Mouse (Mus musculus) small intestine, adult 2 months (tissue): Measurements from ENCODE around the gene Mad2l1. TPM values are rescaled to one million over a fixed set of nuclear protein-coding genes. Genes with fewer than 3 reads are reported as not detected.

Experiments used
- H3K27ac ChIP-seq: fragments of 200-500 bp; 2 replicates; pipeline ENCODE4 v1.5.1; 2012; ENCODE audit warnings: low read depth, low read length, control low read depth, inconsistent platforms; ENCODE audit not compliant: insufficient read depth
- H3K27me3 ChIP-seq: fragments of 200-500 bp; 2 replicates; pipeline ENCODE4 v1.6.1; 2012; ENCODE audit warnings: mild to moderate bottlenecking, moderate library complexity, low read length, inconsistent platforms; ENCODE audit not compliant: control insufficient read depth, insufficient read depth
- H3K36me3 ChIP-seq: fragments of 200-500 bp; 2 replicates; pipeline ENCODE4 v1.6.1; 2012; ENCODE audit warnings: mild to moderate bottlenecking, low read length, control low read depth, inconsistent platforms; ENCODE audit not compliant: control insufficient read depth, insufficient read depth
- H3K4me1 ChIP-seq: fragments of 200-500 bp; 2 replicates; pipeline ENCODE4 v1.6.1; 2012; ENCODE audit warnings: low read length, inconsistent platforms, mixed read lengths; ENCODE audit not compliant: control insufficient read depth, insufficient read depth, insufficient read length
- H3K4me3 ChIP-seq: fragments of 200-500 bp; 2 replicates; pipeline ENCODE4 v1.5.1; 2012; ENCODE audit warnings: low read depth, mild to moderate bottlenecking, control low read depth, inconsistent platforms, low read length, moderate library complexity
- CTCF ChIP-seq: fragments of 200-500 bp; IDR thresholded peaks from 2 replicates; pipeline ENCODE4 v1.5.1; 2012; ENCODE audit warnings: low read depth, mild to moderate bottlenecking, control low read depth, inconsistent platforms, low read length, moderate library complexity, mixed read lengths; ENCODE audit not compliant: insufficient replicate concordance, insufficient read length; ENCODE audit errors: extremely low read depth
- POLR2A ChIP-seq: fragments of 200-500 bp; IDR thresholded peaks from 2 replicates; pipeline ENCODE4 v1.6.1; 2012; ENCODE audit warnings: low read depth, mild to moderate bottlenecking, control low read depth, inconsistent platforms, low read length, moderate library complexity
- WGBS: fragments of 180-500 bp; shearing (Covaris S2); methylation state at CpG from one replicate; pipeline ENCODE4 v1.1.7; 2018; 5-methylcytosine and 5-hydroxymethylcytosine counted together
- polyA plus RNA-seq: library from polyadenylated mRNA; depleted of rRNA; stranded (reverse); fragments of >200 nt; gene quantifications from 2 replicates; pipeline ENCODE4 v1.2.3, GENCODE M21; 2012; rRNA removed

The Mad2l1 gene
- polyA plus RNA-seq, result 1.6 and 2.2 TPM in 2 replicates

DNA sequence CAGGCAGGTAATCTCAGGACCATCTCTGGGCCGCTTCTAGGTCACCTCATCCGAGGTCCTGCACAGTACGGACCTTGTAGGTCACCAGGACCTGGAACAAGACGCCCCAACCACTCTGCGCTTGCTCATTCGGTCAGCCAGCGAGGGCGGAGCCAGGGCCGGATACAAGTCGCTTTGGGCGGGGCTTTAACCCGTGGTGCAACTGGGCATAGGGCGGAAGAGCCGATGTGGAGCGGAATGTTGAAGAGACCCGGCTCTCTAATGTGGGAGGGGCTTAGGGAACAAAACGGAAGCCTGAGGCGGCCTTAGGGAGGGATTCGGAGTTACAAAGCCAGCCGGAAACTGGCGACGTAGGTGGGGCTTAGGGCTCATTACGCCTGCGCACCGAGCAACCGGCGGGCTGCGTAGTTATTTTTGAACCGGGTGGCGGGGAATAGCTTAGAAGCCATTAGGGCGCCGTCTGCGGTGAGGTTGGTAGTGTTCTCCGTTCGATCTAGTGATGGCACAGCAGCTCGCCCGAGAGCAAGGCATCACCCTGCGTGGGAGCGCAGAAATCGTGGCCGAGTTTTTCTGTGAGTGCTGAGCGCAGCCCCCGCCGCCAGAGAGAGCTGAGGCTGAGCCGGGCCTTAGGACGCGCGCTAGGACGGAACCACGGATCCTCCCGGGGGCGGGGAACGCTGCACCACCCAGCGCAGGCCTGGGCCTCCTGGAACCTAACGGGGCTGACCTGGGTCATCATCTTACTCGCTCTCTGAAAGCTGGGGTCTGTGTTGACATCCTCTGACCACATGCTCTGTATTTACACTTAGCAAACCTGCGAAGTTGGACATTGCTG, at the start of gene Mad2l1:
TSS of gene Mad2l1 (plus strand) at position 363 of the 835 bp plus-strand sequence.
- Histone ChIP-seq H3K36me3 (peaks cover 7% of the 10 kb centered on the region), H3K4me1 (no peaks in the 10 kb centered on the region), H3K27ac (peak within 1 kb of the TSS; percentile 64), H3K27me3 (no peaks in the 10 kb centered on the region), H3K4me3 (peak within 1 kb of the TSS; percentile 78)
- under 1% methylated on average over 57 of the region's 57 CpGs for WGBS
- TF ChIP-seq CTCF (0 out of 2 replicates have a peak, but pooled peaks have one; percentile 6), POLR2A (peak; percentile 70; the same call in 1 of the 2 replicates)

DNA sequence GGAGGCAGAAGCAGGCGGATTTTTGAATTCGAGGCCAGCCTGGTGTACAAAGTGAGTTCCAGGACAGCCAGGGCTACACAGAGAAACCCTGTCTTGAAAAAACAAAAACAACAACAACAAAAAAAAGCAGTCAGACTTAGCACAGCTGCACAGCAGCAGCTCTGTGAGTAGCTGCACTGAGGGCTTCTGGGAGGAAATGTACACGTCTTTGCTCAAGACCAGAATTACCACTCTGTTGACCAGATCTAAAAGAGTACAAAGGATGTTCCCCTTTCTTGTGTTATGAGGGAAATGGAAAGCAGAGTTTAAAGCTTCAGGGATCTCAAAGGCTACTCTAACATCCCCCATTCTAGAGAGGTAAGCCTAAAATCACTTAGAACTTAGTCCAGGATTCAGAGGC, 41.5 kb upstream of the Mad2l1 start:
- no peaks in the 10 kb centered on the region for H3K4me1 ChIP-seq
- no peaks in the 10 kb centered on the region for H3K36me3 ChIP-seq
- WGBS, result 74% methylated on average over 3 of the region's 3 CpGs
- no peak overlapping the region for H3K4me3 ChIP-seq
- no peak overlapping the region for H3K27ac ChIP-seq
- TF ChIP-seq CTCF (no peak), POLR2A (no peak)
- no peaks in the 10 kb centered on the region for H3K27me3 ChIP-seq

DNA sequence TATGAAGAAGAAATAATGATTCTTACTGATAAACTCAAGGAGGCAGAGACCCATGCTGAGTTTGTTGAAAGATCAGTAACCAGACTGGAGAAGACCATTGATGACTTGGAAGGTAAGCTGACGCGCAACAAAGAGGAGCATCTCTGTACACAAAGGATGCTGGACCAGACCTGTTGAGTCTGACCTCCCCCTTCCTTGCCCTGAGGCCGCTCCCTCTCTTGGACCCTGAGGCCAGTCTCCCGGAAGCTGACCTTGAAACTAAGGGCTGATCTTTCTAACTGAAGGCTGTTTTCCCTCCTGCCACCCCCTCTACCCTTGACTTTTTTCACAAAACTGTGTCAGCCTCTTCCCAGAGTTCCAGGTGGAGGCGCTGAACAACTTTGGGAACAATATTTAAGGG, 18.8 kb upstream of the Mad2l1 start:
- no peaks in the 10 kb centered on the region for H3K36me3 ChIP-seq
- H3K4me3 ChIP-seq, result no peak overlapping the region
- no peak for TF ChIP-seq POLR2A
- TF ChIP-seq CTCF, result no peak
- no peaks in the 10 kb centered on the region for H3K4me1 ChIP-seq
- H3K27ac ChIP-seq, result no peak overlapping the region
- H3K27me3 ChIP-seq, result no peaks in the 10 kb centered on the region
- WGBS, result 87% methylated on average over 5 of the region's 5 CpGs

DNA sequence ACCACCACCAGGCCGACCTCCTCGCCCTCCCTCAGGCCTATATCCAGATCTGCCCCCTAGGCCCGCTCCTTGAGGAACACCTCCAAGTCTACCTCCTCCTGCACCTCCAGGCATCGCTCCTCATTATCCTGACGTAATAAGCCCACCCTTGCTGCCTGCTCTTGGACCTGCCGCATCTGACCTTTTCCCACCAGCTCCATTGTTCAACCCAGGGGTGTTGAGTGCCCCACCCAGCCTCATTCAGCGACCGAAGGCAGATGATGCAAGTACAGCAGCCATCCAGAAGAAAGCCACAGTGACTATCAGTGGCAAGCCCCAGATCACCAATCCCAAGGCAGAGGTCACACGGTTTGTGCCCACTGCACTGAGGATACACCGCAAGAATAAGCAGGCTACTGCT, 6.8 kb upstream of the Mad2l1 start:
- 90% methylated on average over 10 of the region's 10 CpGs for WGBS
- TF ChIP-seq POLR2A (no peak), CTCF (no peak)
- H3K4me1 ChIP-seq, result no peaks in the 10 kb centered on the region
- H3K27me3 ChIP-seq, result no peaks in the 10 kb centered on the region
- no peaks in the 10 kb centered on the region for H3K36me3 ChIP-seq
- H3K27ac ChIP-seq, result no peak overlapping the region
- no peak overlapping the region for H3K4me3 ChIP-seq

- no peak overlapping the region for H3K4me3 ChIP-seq
- TF ChIP-seq CTCF (no peak), POLR2A (no peak)
- no peaks in the 10 kb centered on the region for H3K36me3 ChIP-seq
- 37% methylated on average over 3 of the region's 3 CpGs for whole genome bisulfite sequencing
- no peak overlapping the region for H3K27ac ChIP-seq
- H3K4me1 ChIP-seq, result no peaks in the 10 kb centered on the region
- no peaks in the 10 kb centered on the region for H3K27me3 ChIP-seq
Measured at GRCm38 (mm10) chr6:66533241-66533640, 1.9 kb upstream of the Mad2l1 start.

GRCm38 (mm10) chr6:66534366-66534941, 736 bp upstream of the Mad2l1 start:
- H3K27me3 ChIP-seq, result no peaks in the 10 kb centered on the region
- H3K4me3 ChIP-seq, result peak overlapping the region; percentile 78
- H3K36me3 ChIP-seq, result peaks cover 2% of the 10 kb centered on the region; the same call in 1 of the 2 replicates
- H3K27ac ChIP-seq, result peak overlapping the region; percentile 64
- WGBS, result 57% methylated on average over 5 of the region's 5 CpGs
- TF ChIP-seq CTCF, result no peak
- no peak for TF ChIP-seq POLR2A
- no peaks in the 10 kb centered on the region for H3K4me1 ChIP-seq

GRCm38 (mm10) chr6:66535966-66536365, 776 bp downstream of the Mad2l1 start:
- H3K27ac ChIP-seq, result no peak overlapping the region
- peaks cover 8% of the 10 kb centered on the region for H3K36me3 ChIP-seq
- TF ChIP-seq POLR2A (no peak), CTCF (no peak)
- no peak overlapping the region; the same call in 1 of the 2 replicates for H3K4me3 ChIP-seq
- H3K27me3 ChIP-seq, result no peaks in the 10 kb centered on the region
- WGBS, result 9% methylated on average over 7 of the region's 7 CpGs
- H3K4me1 ChIP-seq, result no peaks in the 10 kb centered on the region
